Mouse (Mus musculus) bone marrow macrophage, adult 2 months (primary cell): ENCODE data around the gene Pdgfa. TPM values are rescaled to one million over a fixed set of nuclear protein-coding genes. Genes with fewer than 3 reads are reported as not detected.

Source experiments
- H3K27ac ChIP-seq: 2 replicates; pipeline ENCODE4 v1.5.1; 2012; ENCODE audit warnings: low read depth, low read length; ENCODE audit not compliant: insufficient read depth
- H3K4me1 ChIP-seq: 2 replicates; pipeline ENCODE4 v1.6.1; 2012; ENCODE audit warnings: low read length; ENCODE audit not compliant: control insufficient read depth, insufficient read depth
- H3K4me3 ChIP-seq: 2 replicates; pipeline ENCODE4 v1.5.1; 2012; ENCODE audit warnings: mild to moderate bottlenecking, low read length, moderate library complexity; ENCODE audit not compliant: insufficient read depth
- CTCF ChIP-seq: IDR thresholded peaks from 2 replicates; pipeline ENCODE4 v1.5.1; 2012; ENCODE audit warnings: low read depth, mild to moderate bottlenecking, low read length, moderate library complexity
- POLR2A ChIP-seq: IDR thresholded peaks from 2 replicates; pipeline ENCODE4 v1.6.1; 2012; ENCODE audit warnings: mild to moderate bottlenecking, low read depth, low read length, borderline replicate concordance
- polyA plus RNA-seq: library from polyadenylated mRNA; stranded (reverse); fragments of >200 nt; gene quantifications from 2 replicates; pipeline ENCODE4 v1.2.4, GENCODE M21; 2012; ENCODE audit not compliant: missing spikeins, insufficient read depth, insufficient read length

Pdgfa gene
- 15.6 and 15.8 TPM in 2 replicates for polyA plus RNA-seq

GRCm38 (mm10) chr5:138997171-138997788, at the start of gene Pdgfa:
Gene Pdgfa (minus strand): TSS chr5:138997370.
- TF ChIP-seq POLR2A (no peak), CTCF (no peak)
- peak within 1 kb of the TSS; percentile 81 for H3K4me3 ChIP-seq
- H3K4me1 ChIP-seq: peaks cover 21% of the 10 kb centered on the region
- no peak within 1 kb of the TSS for H3K27ac ChIP-seq

DNA sequence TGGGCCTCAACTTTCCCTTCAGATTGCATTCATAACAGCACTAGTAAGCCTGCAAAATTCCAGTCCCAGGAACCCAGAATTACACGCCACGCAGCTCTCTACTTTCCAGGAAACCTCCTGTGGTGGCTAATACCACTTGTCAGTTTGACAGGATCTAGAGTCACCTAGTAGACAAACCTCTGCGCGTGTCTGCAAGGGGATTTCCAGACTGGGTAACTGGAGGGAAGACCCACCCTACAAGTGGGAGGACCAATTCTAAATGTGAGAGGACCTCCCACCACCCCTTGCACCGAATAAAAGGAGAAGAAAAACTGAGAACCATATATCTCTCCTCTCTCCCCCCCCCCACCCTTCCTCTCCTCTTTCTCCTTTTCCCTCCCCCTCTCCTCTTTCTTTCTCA, 49.5 kb upstream of the Pdgfa start:
- no peak overlapping the region for H3K27ac ChIP-seq
- TF ChIP-seq POLR2A (no peak), CTCF (no peak)
- H3K4me1 ChIP-seq: 0 out of 2 replicates have a peak, but pooled peaks cover 2% of the 10 kb centered on the region
- no peak overlapping the region for H3K4me3 ChIP-seq

- TF ChIP-seq POLR2A (no peak), CTCF (no peak)
- H3K27ac ChIP-seq: no peak overlapping the region
- H3K4me3 ChIP-seq: no peak overlapping the region
- H3K4me1 ChIP-seq: 0 out of 2 replicates have a peak, but pooled peaks cover 2% of the 10 kb centered on the region
Measured at GRCm38 (mm10) chr5:139043546-139043945, 46.4 kb upstream of the Pdgfa start.

DNA sequence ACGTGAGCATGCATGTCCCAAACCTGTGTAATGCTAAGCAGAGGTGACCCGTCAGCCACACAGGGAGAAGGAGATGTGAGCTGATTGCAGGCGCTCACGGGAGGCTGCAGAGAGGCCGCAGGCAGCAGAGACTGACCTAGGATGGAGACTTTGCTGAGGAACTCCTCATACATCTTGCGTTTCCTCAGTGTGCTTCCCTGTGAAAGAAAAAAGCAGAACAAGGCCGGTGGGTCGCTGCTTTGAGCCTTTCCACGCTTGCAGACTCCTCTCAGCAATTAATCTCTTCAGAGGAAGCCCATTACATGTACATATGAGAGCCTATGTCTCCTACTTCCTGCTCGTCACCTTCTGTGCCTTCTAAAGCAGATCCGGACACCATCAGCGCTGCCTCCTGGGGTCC, 45.1 kb upstream of the Pdgfa start:
- H3K27ac ChIP-seq: no peak overlapping the region
- 0 out of 2 replicates have a peak, but pooled peaks cover 2% of the 10 kb centered on the region for H3K4me1 ChIP-seq
- no peak overlapping the region for H3K4me3 ChIP-seq
- TF ChIP-seq CTCF (no peak), POLR2A (no peak)

GRCm38 (mm10) chr5:139035171-139035570, 38.0 kb upstream of the Pdgfa start:
- no peak overlapping the region for H3K4me3 ChIP-seq
- H3K4me1 ChIP-seq: no peaks in the 10 kb centered on the region
- no peak for TF ChIP-seq CTCF
- no peak for TF ChIP-seq POLR2A
- no peak overlapping the region for H3K27ac ChIP-seq

DNA sequence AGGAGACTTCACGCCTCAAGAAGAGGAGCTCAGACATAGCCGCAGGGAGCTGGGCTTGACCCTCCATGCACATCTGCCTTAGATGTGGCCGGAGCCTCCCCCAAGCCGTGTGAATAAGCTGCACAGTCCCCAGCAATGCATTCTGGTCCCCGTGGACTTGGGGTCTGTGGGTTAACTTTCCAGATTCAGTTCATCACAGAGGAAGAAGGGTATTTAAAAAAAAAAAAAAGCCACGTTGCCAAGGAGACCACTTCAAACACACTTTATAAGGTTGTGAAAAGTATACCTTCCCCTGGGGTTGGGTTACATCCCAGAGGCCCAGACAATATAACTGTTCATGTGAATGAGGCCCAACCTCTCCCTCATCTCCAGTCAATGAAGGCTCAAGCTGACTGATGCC, 37.6 kb upstream of the Pdgfa start:
- Histone ChIP-seq H3K4me3 (no peak overlapping the region), H3K4me1 (no peaks in the 10 kb centered on the region), H3K27ac (no peak overlapping the region)
- TF ChIP-seq POLR2A (no peak), CTCF (no peak)

GRCm38 (mm10) chr5:139033406-139034317, 36.5 kb upstream of the Pdgfa start:
- TF ChIP-seq POLR2A (no peak), CTCF (no peak)
- Histone ChIP-seq H3K4me3 (no peak overlapping the region), H3K27ac (no peak overlapping the region), H3K4me1 (no peaks in the 10 kb centered on the region)

DNA sequence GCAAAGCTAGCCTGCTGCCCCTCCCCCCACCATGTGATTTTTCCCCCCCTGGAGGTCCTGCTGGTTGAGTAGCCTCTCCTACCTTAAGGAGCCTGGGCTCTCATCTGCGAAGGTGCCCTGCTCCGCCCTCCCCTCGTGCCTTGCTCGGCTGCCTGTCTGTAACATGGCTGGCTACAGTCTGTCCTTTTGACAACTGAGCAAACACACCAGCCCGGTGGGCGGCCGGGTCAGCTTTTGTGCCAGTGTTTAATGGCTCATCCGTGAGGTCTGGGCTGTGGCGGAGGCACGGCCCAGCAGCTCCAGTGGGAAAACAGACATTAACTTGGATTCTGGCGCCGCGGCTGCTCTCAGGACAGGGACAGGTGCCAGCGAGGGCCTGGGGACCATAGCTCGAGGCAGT, 30.4 kb upstream of the Pdgfa start:
- H3K4me3 ChIP-seq: no peak overlapping the region
- peaks cover 31% of the 10 kb centered on the region for H3K4me1 ChIP-seq
- TF ChIP-seq CTCF (no peak), POLR2A (no peak)
- H3K27ac ChIP-seq: no peak overlapping the region

GRCm38 (mm10) chr5:139024351-139025105, 27.4 kb upstream of the Pdgfa start:
- Histone ChIP-seq H3K4me3 (peak overlapping the region; percentile 29), H3K27ac (peak overlapping the region; percentile 97), H3K4me1 (peaks cover 62% of the 10 kb centered on the region)
- TF ChIP-seq CTCF (no peak), POLR2A (no peak)

- Histone ChIP-seq H3K4me1 (peaks cover 86% of the 10 kb centered on the region), H3K27ac (no peak overlapping the region), H3K4me3 (no peak overlapping the region)
- TF ChIP-seq POLR2A (no peak), CTCF (no peak)
Measured at GRCm38 (mm10) chr5:139020595-139020994, 23.4 kb upstream of the Pdgfa start.
